Mouse (Mus musculus): ENCODE measurements around the gene Orai2. TPM values are rescaled to one million over a fixed set of nuclear protein-coding genes. Genes with fewer than 3 reads are reported as not detected.
A peak's percentile ranks its signal among the peaks of the same experiment; 100 is the strongest.
"Not testable (repeated sequence)": the region's sequence is repeated elsewhere in the genome, so short reads cannot be mapped to it uniquely, and the experiment has no call there.

The Orai2 gene
- 8.3 and 10.3 TPM in 2 replicates for polyA plus RNA-seq (2015; fragmentation: Nextera tagmentation; extraction: Ambion mirVana)

GRCm38 (mm10) chr5:136170512-136171362 is at the start of gene Orai2:
Gene Orai2 (minus strand): TSS chr5:136170713.
- Histone ChIP-seq H3K9ac (peak within 1 kb of the TSS; percentile 35), H3K27ac (peak within 1 kb of the TSS; percentile 68), H3K4me1 (peaks cover 32% of the 10 kb centered on the region), H3K4me3 (peak within 1 kb of the TSS; percentile 53), H3K36me3 (no peaks in the 10 kb centered on the region), H3K4me2 (peak within 1 kb of the TSS; percentile 90), H3K27me3 (no peaks in the 10 kb centered on the region), H3K9me3 (no peaks in the 10 kb centered on the region)
- peak; percentile 64 for ATAC-seq (ENCODE audit: insufficient number of reproducible peaks, low FRiP score, low TSS enrichment, low read depth)
- WGBS, result 2% methylated on average over 47 of the region's 49 CpGs

GRCm38 (mm10) chr5:136218585-136218984 is 48.1 kb upstream of the Orai2 start:
- Histone ChIP-seq H3K9ac (no peak overlapping the region), H3K27ac (no peak overlapping the region), H3K9me3 (no peaks in the 10 kb centered on the region), H3K36me3 (peaks cover 11% of the 10 kb centered on the region; the same call in 1 of the 2 replicates), H3K4me1 (no peaks in the 10 kb centered on the region), H3K4me2 (no peak overlapping the region), H3K27me3 (no peaks in the 10 kb centered on the region), H3K4me3 (no peak overlapping the region)
- 77% methylated on average over 12 of the region's 12 CpGs for WGBS
- ATAC-seq (ENCODE audit: insufficient number of reproducible peaks, low FRiP score, low TSS enrichment, low read depth), result no peak

- 72% methylated on average over 4 of the region's 4 CpGs for WGBS
- peaks cover 6% of the 10 kb centered on the region; the same call in 1 of the 2 replicates for H3K36me3 ChIP-seq
Measured at GRCm38 (mm10) chr5:136217932-136218381, 47.4 kb upstream of the Orai2 start.

DNA sequence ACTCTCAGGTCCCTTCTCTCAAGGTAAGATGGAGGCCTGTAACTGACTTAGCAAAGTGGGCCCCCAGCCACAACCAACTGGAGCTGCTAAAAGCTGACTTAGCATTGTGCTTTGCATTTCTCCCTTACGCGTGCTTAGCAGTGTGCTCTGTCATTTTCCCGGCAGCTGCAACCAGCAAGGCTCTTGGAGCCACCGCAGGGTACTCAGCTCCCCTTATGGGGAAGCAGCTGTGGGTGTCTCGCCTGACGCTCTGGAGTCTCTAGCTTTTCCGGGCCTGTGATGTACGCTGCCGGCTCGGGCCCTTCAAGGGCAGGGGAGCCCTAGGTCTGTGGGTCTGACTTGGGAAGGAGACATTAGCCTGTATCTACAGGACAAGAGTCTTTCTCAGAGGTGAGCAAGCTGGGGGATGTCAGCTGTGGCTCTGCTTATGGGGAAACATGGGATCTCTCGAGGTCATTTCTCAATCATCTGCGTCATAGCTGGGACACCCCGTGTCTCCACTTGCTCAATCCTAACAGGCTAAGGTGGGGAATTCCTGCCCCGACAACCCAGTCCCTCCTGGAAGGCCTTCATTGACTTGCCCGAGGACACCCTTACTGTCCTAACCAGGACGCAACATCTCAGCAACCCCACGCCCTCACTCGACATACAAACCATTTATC is 46.6 kb upstream of the Orai2 start:
- H3K36me3 ChIP-seq, result peaks cover 6% of the 10 kb centered on the region; the same call in 1 of the 2 replicates
- no peak for ATAC-seq (ENCODE audit: insufficient number of reproducible peaks, low FRiP score, low TSS enrichment, low read depth)
- no peak overlapping the region for H3K4me3 ChIP-seq
- H3K4me2 ChIP-seq, result no peak overlapping the region
- no peaks in the 10 kb centered on the region for H3K9me3 ChIP-seq
- no peak overlapping the region for H3K27ac ChIP-seq
- H3K4me1 ChIP-seq, result no peaks in the 10 kb centered on the region
- H3K9ac ChIP-seq, result no peak overlapping the region
- WGBS, result 83% methylated on average over 18 of the region's 18 CpGs
- H3K27me3 ChIP-seq, result no peaks in the 10 kb centered on the region

More at GRCm38 (mm10) chr5:136217932-136218381, 47.4 kb upstream of the Orai2 start:
- Histone ChIP-seq H3K9ac (no peak overlapping the region), H3K4me2 (no peak overlapping the region), H3K4me3 (no peak overlapping the region), H3K27me3 (no peaks in the 10 kb centered on the region), H3K27ac (no peak overlapping the region), H3K4me1 (no peaks in the 10 kb centered on the region), H3K9me3 (no peaks in the 10 kb centered on the region)
- ATAC-seq (ENCODE audit: insufficient number of reproducible peaks, low FRiP score, low TSS enrichment, low read depth), result no peak

DNA sequence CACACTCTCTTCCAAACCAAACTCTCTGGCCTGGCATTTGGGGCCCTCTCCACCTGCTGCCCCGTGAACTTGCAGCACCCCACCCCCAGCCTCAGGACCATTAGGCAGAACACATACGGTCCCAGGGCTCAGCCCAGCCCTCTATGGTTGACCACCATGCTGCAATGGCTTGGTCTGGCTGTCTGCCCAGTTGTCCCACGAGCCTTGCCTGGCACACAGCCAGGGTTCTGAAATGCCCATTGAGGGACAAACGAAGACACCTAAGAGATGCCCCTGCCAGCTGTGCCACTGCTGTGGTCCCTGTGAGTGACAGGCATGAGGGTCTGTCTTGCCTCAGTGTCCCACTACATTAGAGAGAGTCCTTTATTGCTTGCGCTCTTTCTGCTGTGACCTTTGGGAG is 45.4 kb upstream of the Orai2 start:
- Histone ChIP-seq H3K9me3 (no peaks in the 10 kb centered on the region), H3K27ac (no peak overlapping the region), H3K4me3 (no peak overlapping the region), H3K27me3 (no peaks in the 10 kb centered on the region), H3K4me2 (no peak overlapping the region), H3K36me3 (peaks cover 6% of the 10 kb centered on the region; the same call in 1 of the 2 replicates), H3K4me1 (no peaks in the 10 kb centered on the region), H3K9ac (no peak overlapping the region)
- 75% methylated on average over 5 of the region's 5 CpGs for WGBS
- no peak for ATAC-seq (ENCODE audit: insufficient number of reproducible peaks, low FRiP score, low TSS enrichment, low read depth)

DNA sequence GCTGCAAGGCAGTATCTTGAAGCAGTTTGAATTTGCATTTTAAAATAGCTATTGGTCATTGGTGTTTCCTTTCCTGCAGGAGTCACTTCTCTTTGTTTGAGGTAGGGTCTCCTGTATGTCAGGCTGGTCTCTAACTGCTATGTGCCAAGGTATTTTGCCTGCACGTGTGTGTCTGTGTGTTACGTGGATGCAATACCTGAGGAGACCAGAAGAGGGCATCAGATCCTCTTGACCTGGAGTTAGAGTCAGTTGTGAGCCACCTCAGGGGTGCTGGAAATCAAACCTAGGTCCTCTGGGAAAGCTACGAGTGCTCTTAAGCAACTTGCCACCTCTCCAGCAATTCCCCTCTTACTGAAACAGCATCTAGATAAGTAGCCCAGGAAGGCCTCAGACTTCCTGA is 44.7 kb upstream of the Orai2 start:
- WGBS, result 88% methylated on average over 3 of the region's 3 CpGs
- no peak overlapping the region for H3K4me3 ChIP-seq
- no peaks in the 10 kb centered on the region for H3K27me3 ChIP-seq
- peaks cover 6% of the 10 kb centered on the region; the same call in 1 of the 2 replicates for H3K36me3 ChIP-seq
- H3K4me1 ChIP-seq, result no peaks in the 10 kb centered on the region
- H3K9ac ChIP-seq, result no peak overlapping the region
- no peak overlapping the region for H3K27ac ChIP-seq
- no peak for ATAC-seq (ENCODE audit: insufficient number of reproducible peaks, low FRiP score, low TSS enrichment, low read depth)
- H3K4me2 ChIP-seq, result no peak overlapping the region
- H3K9me3 ChIP-seq, result no peaks in the 10 kb centered on the region

DNA sequence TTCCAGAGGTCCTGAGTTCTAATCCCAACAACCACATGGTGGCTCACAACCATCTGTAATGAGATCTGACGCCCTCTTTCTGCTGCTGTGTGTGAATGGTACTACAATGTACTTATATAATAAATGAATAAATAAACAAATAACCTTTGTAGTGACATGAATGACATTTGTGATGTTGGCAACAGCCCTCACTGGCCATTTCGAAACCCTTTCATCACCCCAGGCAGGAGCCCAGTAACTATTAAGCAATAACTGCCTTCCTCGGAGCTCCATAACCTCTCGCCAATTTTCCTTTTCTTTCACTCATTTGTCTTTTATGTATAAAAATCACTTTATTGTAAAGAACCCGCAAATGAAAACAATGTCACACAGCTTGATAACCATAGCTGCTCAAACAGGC is 43.2 kb upstream of the Orai2 start:
- Histone ChIP-seq H3K27me3 (no peaks in the 10 kb centered on the region), H3K4me1 (no peaks in the 10 kb centered on the region), H3K4me2 (no peak overlapping the region), H3K27ac (no peak overlapping the region), H3K9ac (no peak overlapping the region), H3K4me3 (no peak overlapping the region), H3K9me3 (no peaks in the 10 kb centered on the region), H3K36me3 (0 out of 2 replicates have a peak, but pooled peaks cover 3% of the 10 kb centered on the region)
- ATAC-seq (ENCODE audit: insufficient number of reproducible peaks, low FRiP score, low TSS enrichment, low read depth), result no peak
- WGBS, result 76% methylated on average over 5 of the region's 5 CpGs

GRCm38 (mm10) chr5:136212716-136213115 is 42.2 kb upstream of the Orai2 start:
- no peak overlapping the region for H3K4me3 ChIP-seq
- WGBS, result 85% methylated on average over 11 of the region's 11 CpGs
- H3K9me3 ChIP-seq, result no peaks in the 10 kb centered on the region
- ATAC-seq (ENCODE audit: insufficient number of reproducible peaks, low FRiP score, low TSS enrichment, low read depth), result no peak
- no peak overlapping the region for H3K27ac ChIP-seq
- no peaks in the 10 kb centered on the region for H3K4me1 ChIP-seq
- no peaks in the 10 kb centered on the region for H3K36me3 ChIP-seq
- H3K4me2 ChIP-seq, result no peak overlapping the region
- H3K9ac ChIP-seq, result no peak overlapping the region
- H3K27me3 ChIP-seq, result no peaks in the 10 kb centered on the region

GRCm38 (mm10) chr5:136211341-136212102 is 41.0 kb upstream of the Orai2 start:
- not testable (repeated sequence) for H3K4me1 ChIP-seq; H3K27ac ChIP-seq; H3K36me3 ChIP-seq; H3K4me2 ChIP-seq; H3K27me3 ChIP-seq; H3K9me3 ChIP-seq; H3K9ac ChIP-seq; ATAC-seq (ENCODE audit: insufficient number of reproducible peaks, low FRiP score, low TSS enrichment, low read depth); H3K4me3 ChIP-seq
- WGBS, result 89% methylated on average over 14 of the region's 14 CpGs

- ATAC-seq (ENCODE audit: insufficient number of reproducible peaks, low FRiP score, low TSS enrichment, low read depth), result no peak
- H3K36me3 ChIP-seq, result no peaks in the 10 kb centered on the region
- 66% methylated on average over 5 of the region's 5 CpGs for WGBS
- no peaks in the 10 kb centered on the region for H3K4me1 ChIP-seq
- no peaks in the 10 kb centered on the region for H3K27me3 ChIP-seq
- H3K4me2 ChIP-seq, result no peak overlapping the region
- no peak overlapping the region for H3K9ac ChIP-seq
- no peak overlapping the region for H3K27ac ChIP-seq
- H3K9me3 ChIP-seq, result no peaks in the 10 kb centered on the region
- H3K4me3 ChIP-seq, result no peak overlapping the region
Measured at GRCm38 (mm10) chr5:136210549-136210948, 40.0 kb upstream of the Orai2 start.

DNA sequence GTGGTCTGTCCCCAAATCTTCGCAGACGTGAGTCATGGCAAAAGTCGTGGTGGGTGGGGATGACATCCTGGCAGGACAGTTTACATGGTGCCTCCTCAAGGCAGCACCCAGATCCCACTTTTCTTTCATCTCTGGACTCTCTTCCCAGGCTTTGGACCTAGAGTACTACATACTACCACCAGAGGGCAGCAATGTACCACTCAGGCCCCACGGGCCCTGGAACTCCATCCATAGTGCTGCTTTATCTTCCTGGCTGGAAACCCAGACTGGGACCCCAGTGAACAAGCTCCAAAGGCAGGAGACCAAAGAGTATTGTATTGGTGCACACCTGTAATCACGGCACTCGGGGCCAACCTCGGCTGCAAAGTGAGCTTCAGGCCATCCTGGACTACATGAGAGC is 31.3 kb upstream of the Orai2 start:
- peaks cover 12% of the 10 kb centered on the region for H3K4me1 ChIP-seq
- H3K27me3 ChIP-seq, result no peaks in the 10 kb centered on the region
- H3K9ac ChIP-seq, result no peak overlapping the region
- 25% methylated on average over 7 of the region's 7 CpGs for WGBS
- no peak overlapping the region for H3K4me3 ChIP-seq
- peak; percentile 25; the same call in 1 of the 2 replicates for ATAC-seq (ENCODE audit: insufficient number of reproducible peaks, low FRiP score, low TSS enrichment, low read depth)
- no peaks in the 10 kb centered on the region for H3K9me3 ChIP-seq
- H3K36me3 ChIP-seq, result peaks cover 5% of the 10 kb centered on the region
- no peak overlapping the region for H3K4me2 ChIP-seq
- H3K27ac ChIP-seq, result no peak overlapping the region

Measured in limb, embryonic 15.5 days (tissue).